Mouse (Mus musculus) myocyte (in vitro differentiated cells): ENCODE measurements around the gene Atxn1l.

Experiments used
- MYOD1 ChIP-seq, 3 experiments: IDR thresholded peaks; one replicate each; pipeline ENCODE4 v1.6.1; 2011; ENCODE audit warnings: control low read depth in 2 of 3, low read depth in 2 of 3, mild to moderate bottlenecking in 2 of 3, moderate library complexity in 1 of 3; ENCODE audit not compliant: insufficient read length in 2 of 3, control insufficient read depth in 1 of 3
- POLR2A ChIP-seq: IDR thresholded peaks from one replicate; pipeline ENCODE4 v1.6.1; 2011; ENCODE audit warnings: low read depth, mild to moderate bottlenecking, control low read depth, moderate library complexity; ENCODE audit not compliant: insufficient read length
- POLR2AphosphoS2 ChIP-seq: IDR thresholded peaks from one replicate; pipeline ENCODE4 v1.6.1; 2011; ENCODE audit warnings: low read depth, control low read depth; ENCODE audit not compliant: insufficient read length
- REST ChIP-seq: IDR thresholded peaks from one replicate; pipeline ENCODE4 v1.6.1; 2011; ENCODE audit warnings: mild to moderate bottlenecking, control low read depth, moderate library complexity; ENCODE audit not compliant: insufficient read depth, insufficient read length
- TCF12 ChIP-seq: IDR thresholded peaks from one replicate; pipeline ENCODE4 v1.6.1; 2011; ENCODE audit warnings: mild to moderate bottlenecking, control low read depth; ENCODE audit not compliant: poor library complexity, insufficient read depth, severe bottlenecking
- USF1 ChIP-seq: IDR thresholded peaks from one replicate; pipeline ENCODE4 v1.6.1; 2011; ENCODE audit warnings: low read depth, mild to moderate bottlenecking, control low read depth, moderate library complexity

DNA sequence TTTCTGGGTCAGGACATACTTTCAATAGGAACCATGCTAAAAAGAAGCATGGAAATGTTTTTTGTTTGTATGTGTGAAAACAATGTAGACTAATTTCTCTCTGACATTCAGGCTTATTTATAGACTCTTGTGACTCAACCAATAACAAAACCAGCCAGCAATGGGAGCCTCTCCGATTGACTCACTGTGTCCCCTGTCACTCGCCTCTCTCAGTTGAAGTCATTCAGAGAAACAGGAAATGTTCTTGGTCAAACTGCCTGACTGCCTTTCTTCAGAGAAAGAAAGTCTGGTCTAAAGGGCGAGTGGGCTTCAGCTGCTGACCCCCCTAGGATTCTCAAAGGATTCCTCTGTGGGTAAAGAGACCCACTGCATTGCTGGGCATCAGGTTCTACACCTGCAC lies 35.6 kb upstream of the Atxn1l start:
- no peak for TF ChIP-seq USF1
- TF ChIP-seq TCF12, result no peak
- TF ChIP-seq POLR2AphosphoS2, result no peak
- no peak for TF ChIP-seq REST
- TF ChIP-seq MYOD1 (IDR thresholded peaks at IDR 0.05; ENCODE audit: control insufficient read depth in 1 of 3, insufficient read length in 2 of 3, low read depth in 2 of 3), result no peak
- TF ChIP-seq POLR2A, result no peak
